Mouse (Mus musculus) CH12.LX (cell line): ENCODE results near the gene Ssbp4. TPM values are rescaled to one million over a fixed set of nuclear protein-coding genes. Genes with fewer than 3 reads are reported as not detected.

Experiments used
- DNase-seq: peaks from one replicate; pipeline ENCODE4 v3.0.0-alpha.2; 2013; ENCODE audit errors: extremely low read depth
- H3K27ac ChIP-seq: 2 replicates; pipeline ENCODE4 v1.5.1; 2012; ENCODE audit warnings: low read depth, mild to moderate bottlenecking, control low read depth, moderate library complexity; ENCODE audit not compliant: insufficient read depth
- H3K27me3 ChIP-seq: replicated peaks from 2 replicates; pipeline ENCODE3; 2012; ENCODE audit warnings: inconsistent platforms
- H3K36me3 ChIP-seq, 2 experiments: replicated peaks in 1 of 2; 2 replicates each; pipeline versions ENCODE3 to v1.6.1; 2012; ENCODE audit warnings: inconsistent platforms in 1 of 2, low read length in 1 of 2, mild to moderate bottlenecking in 1 of 2, mixed read lengths in 1 of 2, moderate library complexity in 1 of 2; ENCODE audit not compliant: control insufficient read depth in 1 of 2, insufficient read depth in 1 of 2
- H3K4me1 ChIP-seq, 2 experiments: 2 replicates each; pipeline ENCODE4 v1.6.1; 2012; ENCODE audit warnings: inconsistent platforms in 1 of 2, moderate library complexity in 1 of 2; ENCODE audit not compliant: insufficient read depth in 2 of 2, control insufficient read depth in 1 of 2
- H3K4me2 ChIP-seq: 2 replicates; pipeline ENCODE4 v1.6.1; 2012; ENCODE audit warnings: low read depth, mild to moderate bottlenecking, control low read depth; ENCODE audit not compliant: poor library complexity, insufficient read depth, severe bottlenecking
- H3K4me3 ChIP-seq, 3 experiments: fragments of 150-350 bp in 1 of 3; sonication (generic) in 1 of 3; replicated peaks in 1 of 3; 2 replicates each; pipeline versions ENCODE3 to v1.5.1; 2011 to 2012; ENCODE audit warnings: low read depth in 2 of 3, low read length in 2 of 3, mild to moderate bottlenecking in 2 of 3, moderate library complexity in 2 of 3, control low read depth in 1 of 3, improper control_type of control experiment in 1 of 3, inconsistent platforms in 1 of 3, mixed read lengths in 1 of 3; ENCODE audit not compliant: poor library complexity in 1 of 3
- H3K79me2 ChIP-seq: replicated peaks from 2 replicates; pipeline ENCODE4 v1.6.1; 2012; ENCODE audit warnings: mild to moderate bottlenecking, moderate library complexity; ENCODE audit not compliant: control insufficient read depth, poor library complexity, insufficient read depth, severe bottlenecking; ENCODE audit errors: extremely low read depth
- H3K9ac ChIP-seq: 2 replicates; pipeline ENCODE4 v1.6.1; 2012; ENCODE audit warnings: low read depth, mild to moderate bottlenecking, control low read depth, moderate library complexity; ENCODE audit not compliant: insufficient read depth
- H3K9me3 ChIP-seq: replicated peaks from 2 replicates; pipeline ENCODE3; 2012; ENCODE audit warnings: low read length, inconsistent platforms, mixed read lengths
- CHD2 ChIP-seq: IDR thresholded peaks from 2 replicates; pipeline ENCODE4 v1.6.1; 2011; ENCODE audit warnings: low read length, improper control_type of control experiment
- CTCF ChIP-seq, 2 experiments: IDR thresholded peaks in 1 of 2; conservative IDR thresholded peaks in 1 of 2; 2 replicates each; pipeline ENCODE4 v1.5.1; 2011 to 2012; ENCODE audit warnings: low read depth in 2 of 2, low read length in 2 of 2, improper control_type of control experiment in 1 of 2, inconsistent platforms in 1 of 2, mild to moderate bottlenecking in 1 of 2, moderate library complexity in 1 of 2
- JUND ChIP-seq: conservative IDR thresholded peaks from 2 replicates; pipeline ENCODE4 v1.6.1; 2011; ENCODE audit warnings: low read depth, low read length, improper control_type of control experiment
- KAT2A ChIP-seq: IDR thresholded peaks from 2 replicates; pipeline ENCODE4 v1.6.1; 2012; ENCODE audit warnings: low read length, improper control_type of control experiment, inconsistent platforms; ENCODE audit not compliant: insufficient replicate concordance
- MAZ ChIP-seq: IDR thresholded peaks from 2 replicates; pipeline ENCODE4 v1.6.1; 2012; ENCODE audit warnings: low read depth, mild to moderate bottlenecking, inconsistent platforms, low read length, improper control_type of control experiment, moderate library complexity
- PAX5 ChIP-seq: IDR thresholded peaks from 2 replicates; pipeline ENCODE4 v1.6.1; 2012; ENCODE audit warnings: low read length, inconsistent platforms, mixed read lengths
- RAD21 ChIP-seq: IDR thresholded peaks from 2 replicates; pipeline ENCODE4 v1.6.1; 2011; ENCODE audit warnings: low read depth, mild to moderate bottlenecking, low read length, improper control_type of control experiment, moderate library complexity
- SMC3 ChIP-seq: IDR thresholded peaks from 2 replicates; pipeline ENCODE4 v1.6.1; 2011; ENCODE audit warnings: low read depth, low read length, improper control_type of control experiment
- TBP ChIP-seq: conservative IDR thresholded peaks from 2 replicates; pipeline ENCODE4 v1.6.1; 2011; ENCODE audit warnings: low read depth, low read length, improper control_type of control experiment
- UBTF ChIP-seq: IDR thresholded peaks from 2 replicates; pipeline ENCODE4 v1.6.1; 2012; ENCODE audit warnings: low read depth, mild to moderate bottlenecking, inconsistent platforms, low read length, improper control_type of control experiment, moderate library complexity
- USF2 ChIP-seq: conservative IDR thresholded peaks from 2 replicates; pipeline ENCODE4 v1.6.1; 2011; ENCODE audit warnings: low read depth, low read length, improper control_type of control experiment
- ZC3H11A ChIP-seq: IDR thresholded peaks from 2 replicates; pipeline ENCODE4 v1.6.1; 2012; ENCODE audit warnings: low read depth, mild to moderate bottlenecking, inconsistent platforms, low read length, improper control_type of control experiment
- ZNF384 ChIP-seq: IDR thresholded peaks from 2 replicates; pipeline ENCODE4 v1.6.1; 2012; ENCODE audit warnings: low read depth, low read length, improper control_type of control experiment, inconsistent platforms
- dilution Hi-C: fragments of 300-500 bp; cut with MboI; formaldehyde crosslinking; loops from 2 replicates; pipeline ENCODE4 v1.14.3; 2020; ENCODE audit warnings: low sequenced_read_pairs; ENCODE audit not compliant: extremely low pct_unique_long_range_greater_than_20kb, extremely low pct_ligation_motif_present
- in situ Hi-C: fragments of 300-500 bp; cut with MboI; formaldehyde crosslinking; loops from 3 replicates; pipeline ENCODE4 v1.14.3; 2019; ENCODE audit warnings: low sequenced_read_pairs, low pct_ligation_motif_present, low pct_unique_long_range_greater_than_20kb, mixed read lengths
- polyA plus RNA-seq: library from polyadenylated mRNA; unstranded; fragments of >175 nt; gene quantifications from 2 replicates; pipeline ENCODE4 v1.2.1, GENCODE M21; 2012; ENCODE audit warnings: low read depth; ENCODE audit not compliant: insufficient read length
- total RNA-seq, 2 experiments: library from RNA; depleted of rRNA; stranded (reverse); fragments of 300-350 nt in 1 of 2; fragments of >200 nt in 1 of 2; gene quantifications; 2 replicates each; pipeline ENCODE4 v1.2.3; 2012 to 2014

Ssbp4 gene
- total and polyA plus RNA-seq, 3 experiments, result 41.3 to 128 (median 77.3) TPM

GRCm38 (mm10) chr8:70558983-70559382 lies 49.7 kb downstream of the Ssbp4 start:
- peaks cover 3 to 38% of the 10 kb centered on the region in 2 experiments; a peak in 2 of 4 replicates for H3K4me1 ChIP-seq
- in situ Hi-C loops (no loop called here), dilution Hi-C loops (no loop called here)
- H3K9me3 ChIP-seq, result no peaks in the 10 kb centered on the region
- no peak overlapping the region for H3K4me3 ChIP-seq
- no peaks in the 10 kb centered on the region for H3K27me3 ChIP-seq
- H3K9ac ChIP-seq, result no peak overlapping the region
- no peak for DNase-seq
- no peak overlapping the region for H3K4me2 ChIP-seq
- TF ChIP-seq ZC3H11A (no peak), PAX5 (no peak), ZNF384 (peak; percentile 88), RAD21 (peak; percentile 27), CTCF (conservative IDR thresholded peaks at IDR 0.05 in 1 of 2, IDR thresholded peaks at IDR 0.05 in 1 of 2; ENCODE audit: low read depth in 2 of 2, low read length in 2 of 2) (peak in 1 of 2 experiments; percentile 49; a peak in 2 of 4 replicates)
- TF ChIP-seq, all 38 proteins: peak for 3
- Histone ChIP-seq H3K36me3 (peaks cover 0 to 67% of the 10 kb centered on the region in 2 experiments), H3K79me2 (no peaks in the 10 kb centered on the region), H3K27ac (no peak overlapping the region)

- H3K4me1 ChIP-seq, result peaks cover 3 to 35% of the 10 kb centered on the region in 2 experiments; a peak in 2 of 4 replicates
- peak; percentile 45 for DNase-seq
- in situ Hi-C loops, result no loop called here
- no peaks in the 10 kb centered on the region for H3K79me2 ChIP-seq
- no peak overlapping the region for H3K4me2 ChIP-seq
- peaks cover 0 to 73% of the 10 kb centered on the region in 2 experiments for H3K36me3 ChIP-seq
- no peak overlapping the region for H3K27ac ChIP-seq
- H3K4me3 ChIP-seq, result no peak overlapping the region
- TF ChIP-seq TBP (no peak), SMC3 (no peak; the same call in 1 of the 2 replicates), USF2 (no peak), CTCF (conservative IDR thresholded peaks at IDR 0.05 in 1 of 2, IDR thresholded peaks at IDR 0.05 in 1 of 2; ENCODE audit: low read depth in 2 of 2, low read length in 2 of 2) (peak in 1 of 2 experiments; percentile 47; a peak in 2 of 4 replicates), MAZ (0 out of 2 replicates have a peak, but pooled peaks have one; percentile 49)
- TF ChIP-seq, all 38 proteins: peak for 2
- dilution Hi-C loops, result no loop called here
- no peak overlapping the region for H3K9ac ChIP-seq
- H3K9me3 ChIP-seq, result no peaks in the 10 kb centered on the region
- H3K27me3 ChIP-seq, result no peaks in the 10 kb centered on the region
These were observed 50.3 kb downstream of the Ssbp4 start for GRCm38 (mm10) chr8:70558334-70558733.

GRCm38 (mm10) chr8:70555079-70555747 lies 53.5 kb downstream of the Ssbp4 start:
- H3K27me3 ChIP-seq, result no peaks in the 10 kb centered on the region
- peaks cover 3 to 33% of the 10 kb centered on the region in 2 experiments; a peak in 2 of 4 replicates for H3K4me1 ChIP-seq
- no peaks in the 10 kb centered on the region for H3K9me3 ChIP-seq
- DNase-seq, result no peak
- H3K4me3 ChIP-seq, result no peak overlapping the region
- dilution Hi-C loops (no loop called here), in situ Hi-C loops (no loop called here)
- H3K4me2 ChIP-seq, result no peak overlapping the region
- H3K79me2 ChIP-seq, result no peaks in the 10 kb centered on the region; the same call in 1 of the 2 replicates
- H3K9ac ChIP-seq, result no peak overlapping the region
- H3K36me3 ChIP-seq, result peaks cover 0 to 65% of the 10 kb centered on the region in 2 experiments
- TF ChIP-seq KAT2A (no peak), CHD2 (no peak), SMC3 (no peak), UBTF (no peak), JUND (no peak)
- H3K27ac ChIP-seq, result no peak overlapping the region
